Mouse (Mus musculus) cerebellum, adult 11 months (tissue): ENCODE data around the gene Efcab12.

ENCODE experiments used
- DNase-seq: peaks from one replicate; pipeline ENCODE4 v3.0.0; 2022

Efcab12 gene

GRCm38 (mm10) chr6:115782781-115783180 lies 55.4 kb downstream of the Efcab12 start:
- DNase-seq = no peak

DNA sequence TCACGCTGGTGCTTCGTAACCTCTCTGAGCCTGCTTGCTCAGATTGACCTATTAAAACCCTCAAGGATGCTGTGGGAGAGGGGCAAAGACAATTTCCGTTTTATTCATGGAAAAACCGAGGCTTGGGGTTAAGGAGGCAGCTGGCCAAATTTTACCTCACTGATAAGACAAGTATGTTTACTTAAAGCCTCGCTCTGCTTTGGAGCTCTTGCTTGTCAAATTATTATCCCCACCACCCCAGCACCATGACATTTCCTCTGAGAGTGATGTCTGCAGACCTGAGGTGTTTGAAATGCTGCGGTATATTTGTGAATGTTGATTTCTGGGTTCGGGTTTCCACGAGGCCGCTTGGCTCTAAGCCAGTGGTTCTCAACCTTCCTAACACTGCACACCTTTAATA lies 61.8 kb downstream of the Efcab12 start:
- DNase-seq = no peak

- peak; percentile 59 for DNase-seq
Observed at GRCm38 (mm10) chr6:115775838-115776237, 62.4 kb downstream of the Efcab12 start.

DNA sequence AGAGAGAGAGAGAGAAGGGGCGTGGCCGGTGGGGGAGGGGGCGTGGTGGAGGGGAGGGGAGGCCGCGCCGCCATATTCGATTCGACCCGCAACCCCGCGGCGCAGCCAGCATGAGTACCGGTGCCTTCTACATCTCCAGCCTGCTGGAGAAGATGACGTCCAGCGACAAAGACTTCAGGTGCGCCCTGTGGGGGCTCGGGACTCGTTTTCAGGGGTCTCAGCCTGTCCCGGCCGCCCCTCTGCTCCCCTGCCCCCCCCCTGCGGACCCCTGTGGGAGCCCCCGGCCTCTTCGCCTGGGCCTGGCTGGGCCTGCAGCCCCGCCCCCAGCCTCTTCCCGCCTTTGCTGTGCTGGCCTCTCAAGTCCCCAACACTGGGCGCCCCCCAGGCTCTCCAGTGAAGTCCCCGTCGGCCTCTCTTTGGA lies 63.7 kb downstream of the Efcab12 start, which contains the start of gene Cand2:
Gene Cand2 (plus strand): TSS at position 38 of the 421 bp plus-strand sequence.
- peak; percentile 41 for DNase-seq

DNA sequence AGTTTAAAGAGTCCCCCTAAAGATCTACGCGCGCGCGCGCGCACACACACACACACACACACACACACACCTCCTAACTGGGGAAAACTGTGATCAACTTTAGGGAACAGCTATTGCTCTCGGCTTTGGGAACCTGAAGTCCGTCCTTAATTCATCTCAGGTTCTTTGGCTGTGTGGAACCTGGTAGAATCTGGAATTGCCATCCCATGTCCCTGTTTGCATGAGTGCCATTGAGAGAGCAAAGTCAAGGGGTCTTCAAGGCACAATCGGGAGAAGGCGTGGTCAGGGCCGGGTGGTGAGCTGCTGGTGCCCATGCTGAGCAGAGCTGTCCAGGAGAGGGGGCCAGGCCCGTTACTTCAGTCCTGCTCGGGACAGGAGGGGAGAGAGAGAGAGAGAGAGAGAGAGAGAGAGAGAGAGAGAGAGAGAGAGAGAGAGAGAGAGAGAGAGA lies 64.2 kb downstream of the Efcab12 start:
- no peak for DNase-seq

DNA sequence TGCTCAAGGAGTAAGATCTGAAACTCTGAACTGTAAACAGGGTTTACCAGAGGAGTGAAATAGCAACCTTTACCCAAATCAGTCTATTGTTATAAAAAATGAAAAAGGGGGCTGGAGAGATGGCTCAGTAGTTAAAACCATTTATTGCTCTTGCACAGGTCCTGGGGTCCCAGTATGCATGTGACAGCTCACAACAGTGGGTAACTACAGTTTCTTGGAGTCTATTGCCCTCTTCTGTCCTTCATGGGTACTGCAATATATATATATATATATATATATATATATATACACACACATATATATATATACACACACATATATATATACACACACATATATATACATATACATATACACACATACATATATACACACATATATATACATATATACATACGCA lies 65.6 kb downstream of the Efcab12 start:
- no peak for DNase-seq

- no peak for DNase-seq
Observed at GRCm38 (mm10) chr6:115772201-115772600, 66.0 kb downstream of the Efcab12 start.

DNA sequence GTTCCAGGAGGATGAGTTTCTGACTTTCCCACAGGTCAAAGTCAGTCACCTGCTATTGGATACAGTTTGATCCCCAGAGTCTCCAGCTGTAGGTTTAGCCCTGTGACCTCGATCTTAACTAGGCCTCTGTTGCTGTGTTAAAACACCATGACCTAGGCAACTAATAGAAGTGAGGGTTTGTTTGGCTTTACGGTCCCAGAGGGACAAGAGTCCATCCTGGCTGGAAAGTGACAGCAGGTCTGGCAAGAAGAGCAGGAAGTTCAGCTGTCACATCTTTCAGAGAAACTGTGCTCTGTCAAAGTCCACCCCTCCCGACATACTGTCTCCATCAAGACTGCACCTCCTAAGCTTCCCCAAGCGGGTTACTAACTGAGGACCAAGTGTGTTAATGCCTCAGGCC lies 67.4 kb downstream of the Efcab12 start:
- no peak for DNase-seq

DNA sequence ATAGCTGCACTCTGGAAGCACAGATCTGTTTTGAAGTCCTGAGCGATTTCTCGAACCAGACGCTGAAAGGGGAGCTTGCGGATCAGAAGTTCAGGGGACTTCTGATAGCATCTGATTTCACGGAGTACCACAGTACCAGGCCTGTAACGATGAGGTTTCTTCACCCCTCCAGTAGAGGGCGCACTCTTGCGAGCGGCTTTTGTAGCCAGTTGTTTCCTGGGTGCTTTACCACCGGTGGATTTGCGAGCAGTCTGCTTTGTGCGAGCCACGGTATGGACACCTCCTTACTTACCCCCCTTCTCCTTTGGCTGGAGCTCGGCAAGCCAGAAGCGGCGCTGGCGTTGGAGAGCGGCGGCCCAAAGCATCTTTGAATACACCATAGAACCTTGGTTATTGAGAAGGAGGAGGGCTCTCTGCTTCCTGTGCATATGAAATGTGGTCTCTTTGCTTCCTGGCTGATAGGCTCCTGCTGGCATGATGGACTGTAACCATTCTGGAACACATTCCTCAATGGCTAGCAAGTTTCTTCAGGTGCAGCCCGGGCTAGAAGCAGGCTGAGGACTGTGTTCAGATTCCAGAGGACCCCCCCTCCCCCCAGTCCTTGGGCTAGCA lies 68.0 kb downstream of the Efcab12 start:
- no peak for DNase-seq

- DNase-seq = no peak
Observed at GRCm38 (mm10) chr6:115768207-115768606, 70.0 kb downstream of the Efcab12 start.

GRCm38 (mm10) chr6:115767357-115767756 lies 70.9 kb downstream of the Efcab12 start:
- no peak for DNase-seq

GRCm38 (mm10) chr6:115764179-115764578 lies 74.0 kb downstream of the Efcab12 start:
- no peak for DNase-seq

DNA sequence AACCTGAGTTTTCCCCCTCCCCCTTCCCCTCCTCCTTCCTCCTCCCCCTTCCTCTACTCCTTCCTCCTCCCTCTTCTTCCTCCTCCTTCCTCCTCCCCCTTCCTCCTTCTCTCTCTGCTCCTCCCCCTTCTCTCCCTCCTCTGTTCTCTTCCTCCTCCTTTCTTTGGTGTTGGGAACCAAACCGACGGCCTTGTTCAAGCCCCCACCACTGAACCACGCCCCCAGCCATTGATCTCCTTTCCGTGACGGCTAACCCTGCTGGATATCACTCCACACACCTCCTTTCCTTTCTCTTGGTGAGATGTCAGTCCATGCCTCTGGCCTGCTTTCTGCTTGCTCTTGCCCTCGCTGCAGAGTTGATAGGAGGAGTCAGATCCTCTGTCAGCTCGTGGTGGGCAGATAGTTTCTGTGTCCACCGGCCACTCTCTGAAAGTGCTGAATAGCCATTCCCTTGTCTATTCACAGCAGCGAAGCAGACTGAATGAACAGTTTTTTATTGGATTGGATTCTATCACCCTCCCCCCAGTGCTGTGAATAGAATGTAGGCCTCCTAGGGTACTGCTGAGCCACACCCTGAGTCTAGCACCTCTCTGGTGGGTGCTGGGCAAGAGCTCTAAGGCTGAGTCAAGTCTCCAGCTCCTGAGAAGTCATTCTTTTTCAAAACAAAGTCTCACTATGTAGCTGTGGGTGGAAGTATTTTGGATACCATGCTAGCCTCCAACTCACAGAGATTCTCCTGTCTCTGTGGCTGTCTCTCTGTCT lies 76.0 kb downstream of the Efcab12 start, which contains the start of gene Tmem40:
Gene Tmem40 (minus strand): TSS at position 416 of the 762 bp plus-strand sequence.
- DNase-seq = no peak

DNA sequence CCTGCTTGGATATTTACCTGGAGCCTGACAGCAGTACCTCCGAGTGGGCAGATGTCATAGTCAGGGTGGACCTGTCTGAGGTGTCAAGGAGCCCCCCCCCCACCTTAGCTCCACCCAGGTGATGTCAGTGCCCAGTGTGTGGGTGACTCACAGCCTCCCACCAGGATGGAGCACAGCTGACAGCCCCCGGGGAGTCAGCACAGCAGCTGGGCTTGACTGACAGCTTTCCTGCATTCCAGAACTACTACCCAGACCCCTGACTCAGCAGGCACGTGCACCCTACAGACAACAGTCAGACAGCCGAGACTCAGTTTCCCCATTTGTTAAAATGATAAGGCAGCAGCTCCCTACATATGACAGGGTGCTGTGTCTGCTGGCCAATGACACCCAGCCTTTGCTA lies 77.2 kb downstream of the Efcab12 start:
- no peak for DNase-seq
